Mouse (Mus musculus): Measurements from ENCODE around the gene Vps53.
A peak's percentile ranks its signal among the peaks of the same experiment; 100 is the strongest.

GRCm38 (mm10) chr11:76217390-76217800, 37.9 kb upstream of the Vps53 start, which contains the start of the genes Dbil5 and Gemin4:
- TF ChIP-seq CTCF (IDR thresholded peaks at IDR 0.05; ENCODE audit: extremely low read depth, insufficient read depth, low read length) (peak; percentile 95), POLR2A (IDR thresholded peaks at IDR 0.05; ENCODE audit: extremely low read depth, insufficient read depth, low read length) (peak; percentile 78)

All from cortical plate, adult 2 months (tissue).